Mouse (Mus musculus): ENCODE results near the gene Sox5. TPM values are rescaled to one million over a fixed set of nuclear protein-coding genes. Genes with fewer than 3 reads are reported as not detected.

Sox5 gene
- total RNA-seq, 2 experiments from 2014 or later: 2.6 to 2.9 TPM

DNA sequence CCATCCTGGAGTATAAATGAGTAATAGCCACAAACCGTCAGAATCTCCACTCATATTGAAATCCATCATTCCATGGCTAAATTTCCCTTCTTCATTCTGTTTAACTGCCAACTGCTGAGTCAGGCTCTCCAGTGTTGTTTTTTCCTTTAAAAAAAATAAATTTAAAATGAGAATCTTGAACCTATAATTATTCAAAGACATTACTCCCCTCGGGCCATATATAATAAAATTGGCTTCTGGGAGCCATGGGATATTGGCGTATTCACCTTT, 937.1 kb downstream of the Sox5 start:
- DNase-seq: no peak

DNA sequence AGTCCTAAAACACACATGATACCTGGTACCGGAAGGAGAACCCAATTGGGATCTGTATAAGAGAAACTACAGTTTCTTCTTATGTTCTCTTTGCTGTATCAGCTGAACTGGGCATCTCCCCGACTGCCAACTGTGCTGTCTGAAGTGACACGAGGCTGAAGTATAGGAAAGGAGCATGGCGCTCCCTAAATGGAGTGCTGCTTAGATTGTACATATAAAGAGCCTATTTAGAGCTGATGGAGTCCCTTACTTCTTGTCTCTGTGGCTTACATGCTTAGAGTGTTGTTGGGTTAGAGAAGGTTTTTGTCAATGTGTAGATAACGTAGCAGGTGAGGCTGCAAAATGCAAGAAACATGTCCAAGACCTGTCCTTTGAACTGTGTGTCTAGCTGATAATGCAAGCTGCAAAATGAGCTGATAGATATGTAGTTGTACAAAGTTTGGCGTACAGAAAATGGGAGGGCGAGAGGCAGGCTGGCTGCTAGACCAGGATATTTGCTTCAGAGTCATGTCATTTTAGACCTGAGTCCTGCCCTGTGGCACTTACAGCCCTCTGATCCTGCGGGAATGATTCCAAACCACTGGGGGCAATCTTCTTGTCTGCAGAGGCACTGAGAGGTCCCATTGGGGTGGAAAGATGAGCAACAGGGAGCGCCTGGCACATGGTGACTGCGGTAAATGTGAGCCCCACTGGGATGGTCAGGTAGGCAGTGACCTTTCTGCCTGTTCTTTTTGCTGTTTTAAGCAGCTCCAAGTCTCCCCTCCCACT, 937.7 kb downstream of the Sox5 start:
- DNase-seq: no peak

DNA sequence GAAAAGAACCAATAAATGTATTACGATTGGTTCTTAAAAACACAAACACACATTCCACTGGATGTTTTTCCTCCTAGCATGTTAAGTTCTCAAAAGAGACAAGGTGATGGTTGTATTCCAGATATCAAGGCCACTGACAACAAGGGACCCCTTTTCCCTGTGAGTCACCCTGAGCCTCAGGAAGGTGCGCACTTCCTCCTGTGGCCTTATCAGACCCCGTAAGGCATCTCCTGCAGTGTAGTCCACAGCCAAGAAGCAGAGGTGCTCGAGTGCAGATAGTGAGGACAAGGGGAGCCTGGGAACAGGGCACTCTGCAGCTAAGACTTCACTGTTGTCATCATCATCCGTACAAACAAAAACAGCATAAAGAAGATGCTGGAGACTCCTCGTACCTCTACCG, 939.8 kb downstream of the Sox5 start:
- DNase-seq: no peak

DNA sequence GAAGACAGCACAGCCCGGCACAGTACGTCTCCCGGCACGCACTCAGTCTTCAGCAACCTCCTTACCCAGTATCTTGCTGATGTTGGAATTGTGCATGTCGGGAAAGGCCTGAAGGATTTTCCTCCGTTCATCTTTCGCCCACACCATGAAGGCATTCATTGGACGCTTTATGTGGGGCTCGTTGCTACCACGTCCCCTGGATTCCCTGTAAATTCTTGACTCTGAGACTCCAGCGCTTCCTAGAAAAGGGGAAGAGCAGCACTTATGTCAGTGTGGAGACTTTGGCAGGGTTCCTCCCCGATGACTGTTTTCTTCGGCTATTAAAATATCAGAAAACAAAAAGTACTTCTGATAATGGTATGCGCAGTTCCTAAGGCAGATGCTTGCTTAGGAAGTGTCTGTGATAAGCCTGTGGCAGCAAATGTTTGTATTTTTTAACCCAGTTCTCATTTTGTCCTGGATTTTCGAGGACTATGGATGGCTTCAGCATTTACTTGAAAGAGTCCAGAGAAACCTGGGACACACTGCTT, 940.6 kb downstream of the Sox5 start:
- peak in 1 of 2 experiments; percentile 7 for DNase-seq

DNA sequence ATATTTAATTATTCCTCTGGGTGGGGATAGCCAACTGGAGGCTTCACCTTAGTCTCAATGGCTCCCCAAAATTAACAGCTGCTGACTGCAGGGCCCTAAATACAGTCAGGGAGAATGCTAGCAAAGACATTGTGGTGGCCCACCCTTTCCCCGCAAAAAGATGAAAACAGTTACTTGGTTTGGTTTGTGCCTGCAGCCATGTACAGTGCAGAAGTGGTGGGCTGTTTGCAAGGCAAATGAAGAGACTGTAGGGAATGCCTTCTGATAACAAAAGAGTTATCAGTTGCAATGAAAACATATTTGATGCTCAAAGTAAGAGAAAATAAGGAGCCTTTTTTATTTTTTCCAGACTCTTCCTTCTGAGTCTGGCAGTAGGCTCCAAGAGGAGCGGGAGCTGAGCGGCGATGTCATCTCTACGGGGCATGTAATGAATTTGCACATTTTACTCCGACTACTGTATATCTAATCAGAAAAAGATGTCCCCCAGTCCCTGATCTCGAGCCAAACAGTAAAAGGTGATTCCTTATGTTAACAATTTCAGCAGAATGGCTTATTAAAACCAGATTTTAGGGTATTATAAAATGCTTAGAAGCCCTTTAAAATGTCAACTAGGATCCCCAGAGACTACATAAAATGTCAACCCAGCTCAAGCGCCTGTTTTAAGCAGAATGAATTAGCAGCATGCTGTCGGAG, 943.2 kb downstream of the Sox5 start:
- DNase-seq: no peak

DNA sequence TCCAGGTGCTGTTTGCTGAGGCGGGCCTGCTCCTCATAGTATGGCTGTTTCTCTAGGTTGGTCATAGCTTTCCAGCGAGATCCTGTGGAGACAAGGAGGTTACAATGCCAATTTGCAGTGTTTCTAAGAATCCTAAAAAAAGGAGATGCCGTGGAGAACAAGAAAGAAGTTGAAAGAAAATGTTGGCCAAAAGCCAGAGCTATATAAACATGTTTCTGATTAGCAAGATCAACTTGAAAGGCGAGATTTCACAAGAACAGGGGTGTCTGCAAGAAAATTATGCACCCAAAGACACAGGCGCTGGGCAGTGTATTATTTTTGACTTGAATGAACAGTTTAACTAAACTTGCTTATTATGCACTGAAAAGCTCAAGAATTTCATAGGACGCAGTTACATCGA, 946.4 kb downstream of the Sox5 start:
- no peak for DNase-seq

DNA sequence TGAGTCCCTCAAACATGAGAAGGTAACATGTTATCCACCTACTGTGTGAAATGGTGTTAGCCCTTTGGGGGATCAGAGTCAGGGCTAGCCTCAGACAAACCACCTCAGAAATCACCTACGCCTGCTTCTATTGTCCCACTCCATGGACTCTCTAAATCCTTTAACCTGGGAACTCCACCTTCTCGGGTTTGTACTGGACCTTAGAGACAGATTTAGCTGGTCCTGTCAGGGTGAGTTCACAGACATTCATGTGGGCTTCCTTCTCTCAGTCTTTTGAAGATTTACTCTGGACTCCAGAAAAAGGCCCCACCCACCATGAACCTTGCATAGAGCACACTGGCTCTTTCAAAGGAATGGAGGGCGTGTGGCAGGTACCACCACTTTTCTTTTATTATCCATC, 947.8 kb downstream of the Sox5 start:
- no peak for DNase-seq

DNA sequence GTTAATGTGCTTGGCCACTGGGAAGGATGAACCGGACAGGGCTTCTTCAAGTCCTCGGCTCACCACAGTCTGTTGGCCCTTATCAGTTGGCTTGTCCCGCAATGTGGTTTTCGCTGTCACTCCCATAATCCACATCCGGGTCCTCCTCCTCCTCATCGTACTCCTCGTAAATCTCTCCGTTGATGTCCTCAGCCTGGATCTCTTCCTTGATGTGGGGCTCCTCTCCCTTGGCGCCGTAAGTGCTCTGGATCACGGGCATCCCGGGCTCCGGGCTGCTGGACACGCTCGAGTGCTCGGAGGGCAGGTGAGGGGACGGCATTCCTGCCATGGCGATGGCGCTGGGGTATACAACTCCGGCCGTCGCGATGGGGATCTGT, 948.6 kb downstream of the Sox5 start:
- DNase-seq: no peak

DNA sequence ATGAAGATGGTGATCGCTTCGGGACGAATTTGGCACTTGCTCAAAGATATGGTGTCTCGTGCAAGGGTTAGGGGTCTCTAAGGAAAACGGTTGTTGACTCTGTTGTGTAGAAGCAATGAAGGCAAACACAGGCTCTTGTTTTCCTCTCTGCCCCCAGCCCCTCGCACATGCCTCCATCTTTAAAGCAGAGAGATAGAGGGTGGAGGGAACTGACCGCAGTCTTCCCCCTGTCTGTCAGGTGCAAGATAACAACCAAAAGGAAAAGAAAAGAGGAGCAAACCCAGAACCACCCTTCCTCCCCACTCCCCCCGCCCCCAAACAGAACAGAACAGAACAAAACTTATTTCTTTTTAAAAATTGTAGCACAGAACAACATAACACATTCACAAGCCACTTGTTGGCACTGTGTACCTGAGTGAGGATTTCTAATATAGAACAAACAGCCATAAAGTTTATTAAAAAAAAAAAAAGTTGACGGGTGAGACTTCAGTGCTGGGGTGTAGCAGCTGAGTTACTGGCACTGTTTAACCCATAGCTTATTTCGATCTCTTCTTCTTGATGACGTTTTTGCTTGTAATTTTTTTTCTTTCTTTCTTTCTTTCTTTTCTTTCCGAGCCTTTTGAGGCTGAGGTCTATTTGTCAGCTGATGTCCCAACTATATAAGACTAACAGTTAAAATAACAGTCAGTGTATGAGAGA, 949.1 kb downstream of the Sox5 start:
- no peak for DNase-seq

DNA sequence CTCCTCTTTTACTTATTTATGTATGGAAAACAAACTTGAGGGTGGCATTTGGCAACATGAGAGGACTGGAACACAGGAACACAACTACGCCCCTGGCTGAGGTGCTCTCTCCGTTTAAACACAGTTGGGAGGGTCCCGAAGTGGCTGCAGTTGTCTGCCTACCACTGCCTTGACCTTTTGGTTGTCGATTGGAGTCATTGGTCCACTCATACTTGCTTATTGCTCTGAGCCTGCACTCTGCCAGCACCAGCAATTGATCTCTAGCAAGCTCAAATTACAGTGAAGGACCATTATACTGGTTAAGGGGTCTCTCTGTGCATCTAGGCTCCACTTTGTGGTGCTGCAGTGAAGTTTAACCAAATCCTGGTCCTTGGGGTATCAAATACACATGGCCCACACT, 950.5 kb downstream of the Sox5 start:
- no peak for DNase-seq

DNA sequence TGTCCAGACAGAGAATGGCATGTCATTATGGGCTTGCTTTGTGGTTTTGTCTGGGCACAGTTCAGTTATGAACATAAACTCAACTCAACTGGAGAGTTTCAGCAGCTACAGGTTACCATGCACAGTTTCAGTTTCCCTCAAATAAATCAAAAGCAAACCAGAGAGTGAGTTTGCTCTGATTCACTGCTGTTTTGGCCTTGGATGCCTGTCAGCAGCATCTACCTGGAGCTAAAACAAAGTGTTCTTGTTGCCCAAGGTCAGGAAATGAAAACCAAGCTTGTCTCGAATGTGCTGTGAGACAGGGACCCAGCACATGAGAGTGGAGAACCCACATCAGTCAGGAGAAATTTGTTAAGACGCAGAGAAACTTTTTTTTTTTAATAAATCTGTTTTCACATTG, 951.6 kb downstream of the Sox5 start:
- DNase-seq: no peak

DNA sequence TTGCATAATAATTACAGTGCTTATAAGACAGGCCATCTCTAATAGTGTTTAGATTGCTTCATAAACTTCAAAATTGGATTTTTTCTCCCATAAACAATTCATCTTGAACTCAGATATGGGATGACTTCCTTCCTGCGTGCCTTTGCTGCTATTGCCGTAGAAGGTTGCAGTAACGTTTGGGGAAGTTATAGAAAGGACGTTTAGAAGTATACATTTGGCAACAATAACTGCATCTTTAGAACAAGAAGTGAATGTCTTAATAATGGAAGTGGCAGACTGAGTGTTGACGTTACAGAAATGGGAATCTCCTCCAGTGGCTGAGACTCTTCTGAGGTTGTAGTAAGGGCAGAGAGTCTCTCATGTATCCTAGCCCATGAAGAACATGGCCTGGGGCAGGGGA, 955.0 kb downstream of the Sox5 start:
- DNase-seq: no peak

DNA sequence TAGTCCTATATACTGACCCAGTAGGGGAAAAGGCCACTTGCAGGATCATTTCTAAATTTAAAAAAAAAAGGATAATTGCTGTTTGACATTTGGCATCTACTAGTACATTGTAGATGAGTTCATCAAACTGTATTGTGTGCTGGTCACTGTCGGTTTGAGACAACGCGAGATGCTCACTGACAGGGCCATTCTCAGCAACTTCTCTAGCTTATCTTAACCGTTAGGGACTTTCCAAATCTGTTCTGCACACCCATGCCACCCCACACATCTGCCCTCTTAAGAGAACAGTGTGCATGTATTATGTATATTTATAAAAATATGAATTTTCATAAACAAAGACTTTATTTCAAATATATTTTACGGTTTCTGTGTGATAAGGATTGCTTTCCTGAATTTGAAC, 955.8 kb downstream of the Sox5 start:
- DNase-seq: no peak

DNA sequence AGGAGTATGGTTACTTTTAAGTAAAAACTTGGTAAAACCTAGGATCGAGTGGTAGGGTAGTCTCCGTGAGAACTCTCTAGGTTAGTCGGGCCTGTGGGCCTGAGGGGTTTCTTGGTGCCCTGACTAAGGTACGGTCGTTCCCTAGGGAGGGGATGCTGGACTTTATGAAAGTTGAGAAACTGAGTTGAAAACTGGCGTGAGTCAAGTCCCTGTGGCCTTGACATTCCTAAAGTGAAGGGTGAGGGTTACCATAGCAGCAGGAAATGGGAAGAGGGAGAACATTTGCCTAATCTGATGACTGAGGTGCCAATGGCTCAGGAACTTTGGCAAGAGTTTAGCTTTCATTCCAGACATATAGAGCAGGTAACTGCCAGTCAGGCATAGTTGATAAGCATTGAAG, 956.7 kb downstream of the Sox5 start:
- DNase-seq: no peak

DNA sequence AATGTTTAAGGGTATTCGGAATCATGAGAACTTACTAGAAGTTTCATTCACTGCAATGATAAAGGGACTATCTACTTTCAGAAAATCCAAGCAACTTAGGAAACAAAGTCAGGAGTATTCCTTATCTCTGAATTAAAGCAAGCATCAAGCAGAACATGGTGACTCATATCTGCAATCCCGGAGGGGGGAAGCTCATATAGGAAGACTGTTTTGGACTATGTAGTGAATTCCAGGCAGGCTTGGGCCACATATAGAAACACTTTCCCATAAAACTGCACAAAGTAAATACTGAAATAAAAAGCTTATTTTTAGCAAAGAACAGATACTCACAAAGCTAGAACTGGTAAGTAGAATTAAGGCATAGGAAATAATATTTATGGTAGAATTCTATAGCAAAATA, 993.3 kb downstream of the Sox5 start:
- no peak for DNase-seq

DNA sequence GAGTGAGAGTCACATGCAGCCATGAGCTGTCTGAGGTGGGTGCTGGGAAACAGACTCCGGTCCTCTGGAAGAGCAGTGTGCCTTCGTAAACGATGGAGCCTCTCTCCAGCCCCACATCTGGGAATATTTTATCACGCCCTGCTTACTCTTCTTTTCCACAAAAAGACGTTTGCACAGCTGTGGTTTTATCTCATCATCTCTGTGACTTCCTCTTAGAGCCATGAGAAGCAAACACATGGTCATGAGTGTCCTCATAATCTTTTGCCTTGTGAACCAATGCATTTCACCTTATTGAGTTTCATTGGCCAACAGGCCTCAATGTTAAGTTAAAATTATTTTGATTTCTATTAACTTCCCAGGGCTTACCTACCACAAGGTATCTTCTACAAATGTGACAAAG, 994.4 kb downstream of the Sox5 start:
- no peak for DNase-seq

DNA sequence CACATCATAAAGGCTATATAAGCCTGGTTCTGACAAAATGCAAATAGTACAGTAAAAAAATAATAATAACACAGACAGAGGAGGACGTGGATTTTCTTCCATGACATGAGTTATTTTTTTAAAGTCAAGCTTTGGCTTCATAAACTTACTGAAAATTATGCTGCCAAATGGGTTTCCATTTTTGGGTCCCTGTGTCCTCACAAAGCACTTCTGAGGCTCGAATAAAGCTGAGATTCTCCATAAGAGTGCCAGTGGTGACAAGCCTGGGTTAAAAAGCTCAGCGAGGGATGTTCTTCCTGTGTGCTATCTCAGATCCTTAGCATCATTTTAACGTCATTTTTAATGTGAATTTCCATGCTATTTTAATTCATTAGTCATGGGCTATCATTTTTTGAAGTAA, 996.1 kb downstream of the Sox5 start:
- DNase-seq: no peak
